Mouse (Mus musculus): ENCODE results near the gene Mkrn1. TPM values are rescaled to one million over a fixed set of nuclear protein-coding genes. Genes with fewer than 3 reads are reported as not detected.
"Not testable (repeated sequence)": the region's sequence is repeated elsewhere in the genome, so short reads cannot be mapped to it uniquely, and the experiment has no call there.

Mkrn1 gene
- polyA plus RNA-seq, 1 experiment: 291 TPM

DNA sequence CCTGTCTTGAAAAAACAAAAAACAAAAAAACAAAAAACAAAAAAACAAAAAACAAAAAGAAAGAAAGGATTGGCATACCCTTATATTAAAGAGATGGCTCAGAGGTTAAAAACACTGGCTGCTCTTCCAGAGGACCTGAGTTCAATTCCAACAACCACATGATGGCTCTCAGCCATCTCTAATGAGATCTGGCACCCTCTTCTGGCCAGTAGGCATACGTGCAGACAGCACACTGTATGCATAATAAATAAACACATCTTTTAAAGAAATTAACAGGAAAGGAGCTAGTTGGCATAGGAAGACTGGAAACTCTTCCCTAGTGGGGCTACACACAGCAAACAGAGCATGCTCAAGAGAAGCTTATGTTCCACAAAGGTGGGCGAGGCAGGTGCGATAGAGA lies 30.8 kb upstream of the Mkrn1 start:
- Histone ChIP-seq H3K27ac (ENCODE audit: control insufficient read depth, insufficient read depth, low read depth, low read length, poor library complexity) (no peak overlapping the region), H3K4me1 (ENCODE audit: control insufficient read depth, insufficient read depth, low read length) (no peaks in the 10 kb centered on the region), H3K4me3 (replicated peaks; ENCODE audit: control insufficient read depth, low read depth, low read length) (no peak overlapping the region)
- 79% methylated on average over 3 of the region's 3 CpGs for WGBS
- TF ChIP-seq POLR2A (IDR thresholded peaks at IDR 0.05; ENCODE audit: borderline replicate concordance, control insufficient read depth, low read depth, low read length) (no peak), CTCF (IDR thresholded peaks at IDR 0.05; ENCODE audit: control insufficient read depth, insufficient read depth, low read length) (peak; percentile 58)

DNA sequence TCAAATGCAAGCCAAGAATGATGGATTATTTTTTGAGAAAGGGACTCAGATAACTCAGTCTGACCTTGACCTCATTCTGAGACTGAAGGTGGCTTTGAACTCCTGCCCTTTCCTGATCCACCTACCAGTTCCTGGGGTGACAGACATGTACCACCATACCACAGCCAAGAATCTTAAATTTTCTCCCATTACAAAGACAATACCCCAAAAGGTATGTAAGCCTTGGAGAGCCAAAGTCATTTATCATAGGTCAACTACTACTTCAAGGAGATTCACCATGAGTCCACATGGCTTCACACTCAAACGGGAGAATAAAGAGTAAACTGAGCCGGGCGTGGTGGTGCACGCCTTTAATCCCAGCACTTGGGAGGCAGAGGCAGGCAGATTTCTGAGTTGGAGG lies 30.3 kb upstream of the Mkrn1 start:
- WGBS: 79% methylated on average over 4 of the region's 4 CpGs
- TF ChIP-seq POLR2A (IDR thresholded peaks at IDR 0.05; ENCODE audit: borderline replicate concordance, control insufficient read depth, low read depth, low read length) (no peak), CTCF (IDR thresholded peaks at IDR 0.05; ENCODE audit: control insufficient read depth, insufficient read depth, low read length) (no peak)
- Histone ChIP-seq H3K4me3 (replicated peaks; ENCODE audit: control insufficient read depth, low read depth, low read length) (no peak overlapping the region), H3K4me1 (ENCODE audit: control insufficient read depth, insufficient read depth, low read length) (no peaks in the 10 kb centered on the region), H3K27ac (ENCODE audit: control insufficient read depth, insufficient read depth, low read depth, low read length, poor library complexity) (no peak overlapping the region)

GRCm38 (mm10) chr6:39447429-39448185 lies 27.3 kb upstream of the Mkrn1 start:
- Histone ChIP-seq H3K4me1 (ENCODE audit: control insufficient read depth, insufficient read depth, low read length) (no peaks in the 10 kb centered on the region), H3K4me3 (replicated peaks; ENCODE audit: control insufficient read depth, low read depth, low read length) (no peak overlapping the region), H3K27ac (ENCODE audit: control insufficient read depth, insufficient read depth, low read depth, low read length, poor library complexity) (no peak overlapping the region)
- WGBS: 47% methylated on average over 4 of the region's 4 CpGs
- TF ChIP-seq CTCF (IDR thresholded peaks at IDR 0.05; ENCODE audit: control insufficient read depth, insufficient read depth, low read length) (no peak), POLR2A (IDR thresholded peaks at IDR 0.05; ENCODE audit: borderline replicate concordance, control insufficient read depth, low read depth, low read length) (no peak)

GRCm38 (mm10) chr6:39445801-39446572 lies 25.7 kb upstream of the Mkrn1 start:
- WGBS: 61% methylated on average over 19 of the region's 19 CpGs
- TF ChIP-seq CTCF (IDR thresholded peaks at IDR 0.05; ENCODE audit: control insufficient read depth, insufficient read depth, low read length) (no peak), POLR2A (IDR thresholded peaks at IDR 0.05; ENCODE audit: borderline replicate concordance, control insufficient read depth, low read depth, low read length) (no peak)
- no peaks in the 10 kb centered on the region for H3K4me1 ChIP-seq (ENCODE audit: control insufficient read depth, insufficient read depth, low read length)
- no peak overlapping the region for H3K27ac ChIP-seq (ENCODE audit: control insufficient read depth, insufficient read depth, low read depth, low read length, poor library complexity)
- H3K4me3 ChIP-seq (replicated peaks; ENCODE audit: control insufficient read depth, low read depth, low read length): no peak overlapping the region

GRCm38 (mm10) chr6:39442786-39443287 lies 22.6 kb upstream of the Mkrn1 start:
- Histone ChIP-seq H3K4me1 (ENCODE audit: control insufficient read depth, insufficient read depth, low read length) (no peaks in the 10 kb centered on the region), H3K27ac (ENCODE audit: control insufficient read depth, insufficient read depth, low read depth, low read length, poor library complexity) (no peak overlapping the region), H3K4me3 (replicated peaks; ENCODE audit: control insufficient read depth, low read depth, low read length) (no peak overlapping the region)
- TF ChIP-seq CTCF (IDR thresholded peaks at IDR 0.05; ENCODE audit: control insufficient read depth, insufficient read depth, low read length) (no peak), POLR2A (IDR thresholded peaks at IDR 0.05; ENCODE audit: borderline replicate concordance, control insufficient read depth, low read depth, low read length) (no peak)

DNA sequence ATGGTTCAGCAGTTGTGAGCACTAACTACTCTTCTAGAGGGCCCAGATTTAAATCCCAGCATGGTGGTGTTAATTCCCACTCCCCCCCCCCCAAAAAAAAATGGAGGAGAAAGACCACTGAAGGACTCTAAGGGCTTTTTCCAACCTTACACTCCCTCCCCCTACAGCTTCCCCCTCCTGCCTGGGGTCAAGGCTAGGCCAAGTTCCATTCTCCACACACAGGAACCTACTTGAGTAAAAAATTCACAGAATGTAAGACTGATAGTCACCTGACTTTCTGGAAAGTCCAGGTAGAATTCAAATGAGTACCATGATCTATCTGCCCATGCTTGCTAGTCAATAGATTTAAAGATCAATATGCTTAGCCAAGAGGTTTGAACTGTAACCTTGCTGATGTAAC lies 19.9 kb upstream of the Mkrn1 start:
- TF ChIP-seq CTCF (IDR thresholded peaks at IDR 0.05; ENCODE audit: control insufficient read depth, insufficient read depth, low read length) (no peak), POLR2A (IDR thresholded peaks at IDR 0.05; ENCODE audit: borderline replicate concordance, control insufficient read depth, low read depth, low read length) (no peak)
- Histone ChIP-seq H3K4me3 (replicated peaks; ENCODE audit: control insufficient read depth, low read depth, low read length) (no peak overlapping the region), H3K4me1 (ENCODE audit: control insufficient read depth, insufficient read depth, low read length) (no peaks in the 10 kb centered on the region; the same call in 1 of the 2 replicates), H3K27ac (ENCODE audit: control insufficient read depth, insufficient read depth, low read depth, low read length, poor library complexity) (no peak overlapping the region)

DNA sequence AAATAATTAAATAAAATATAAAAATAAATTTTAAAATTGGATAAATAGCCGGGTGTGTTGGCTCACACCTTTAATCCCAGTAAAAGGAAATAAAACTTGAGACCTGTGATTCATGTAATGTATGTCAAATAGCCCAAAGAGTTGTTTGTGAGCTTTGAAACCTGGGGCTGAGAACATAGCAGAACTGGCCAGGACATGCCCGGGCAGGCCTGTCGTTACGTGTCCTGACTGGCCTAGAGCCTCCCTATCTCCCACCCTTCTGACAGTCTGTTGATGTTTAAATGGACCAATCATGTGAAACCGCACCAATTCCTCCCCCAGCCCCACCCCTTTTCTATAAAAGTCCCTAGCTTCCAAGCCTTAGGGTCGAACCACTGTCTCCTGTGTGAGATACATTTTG lies 17.3 kb upstream of the Mkrn1 start:
- not testable (repeated sequence) for H3K27ac ChIP-seq (ENCODE audit: control insufficient read depth, insufficient read depth, low read depth, low read length, poor library complexity); H3K4me1 ChIP-seq (ENCODE audit: control insufficient read depth, insufficient read depth, low read length); H3K4me3 ChIP-seq (replicated peaks; ENCODE audit: control insufficient read depth, low read depth, low read length)
- WGBS: 94% methylated on average over 6 of the region's 6 CpGs

GRCm38 (mm10) chr6:39435875-39436274 lies 15.6 kb upstream of the Mkrn1 start:
- H3K27ac ChIP-seq (ENCODE audit: control insufficient read depth, insufficient read depth, low read depth, low read length, poor library complexity): peak overlapping the region; percentile 56
- 73% methylated on average over 5 of the region's 5 CpGs for WGBS

More at GRCm38 (mm10) chr6:39435875-39436274, 15.6 kb upstream of the Mkrn1 start:
- Histone ChIP-seq H3K4me3 (replicated peaks; ENCODE audit: control insufficient read depth, low read depth, low read length) (no peak overlapping the region), H3K4me1 (ENCODE audit: control insufficient read depth, insufficient read depth, low read length) (peaks cover 2% of the 10 kb centered on the region; the same call in 1 of the 2 replicates)
- TF ChIP-seq CTCF (IDR thresholded peaks at IDR 0.05; ENCODE audit: control insufficient read depth, insufficient read depth, low read length) (no peak), POLR2A (IDR thresholded peaks at IDR 0.05; ENCODE audit: borderline replicate concordance, control insufficient read depth, low read depth, low read length) (no peak)
